Mouse (Mus musculus) c-Kit-negative CD71-positive TER-119-positive erythroid progenitor cells, embryonic 14.5 days (primary cell): ENCODE data around the gene Kcnd2.

Experiments used
- DNase-seq: peaks from one replicate; pipeline ENCODE4 v3.0.0-alpha.2; 2013; ENCODE audit warnings: low read depth, low spot score

Gene Kcnd2

DNA sequence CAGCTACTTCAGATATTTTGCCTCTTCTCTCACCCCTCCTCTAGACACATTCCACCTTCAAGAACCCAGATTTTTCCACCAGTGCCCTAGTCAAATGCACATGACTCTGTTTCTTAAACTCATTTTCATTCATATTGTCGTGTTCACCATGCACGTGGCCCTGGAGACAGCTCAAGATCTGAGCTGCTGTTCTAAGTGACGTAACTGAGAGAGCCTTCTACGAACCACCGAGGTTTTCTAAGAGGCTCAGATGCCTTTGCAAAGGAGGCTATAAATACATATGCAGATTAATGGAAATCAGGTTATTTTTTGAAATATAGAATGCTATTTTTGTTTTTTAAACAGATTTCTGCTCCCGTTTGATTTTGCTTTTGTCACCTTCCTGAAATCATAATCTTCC lies 202.9 kb downstream of the Kcnd2 start:
- DNase-seq, result no peak

GRCm38 (mm10) chr6:21424202-21424785 lies 209.0 kb downstream of the Kcnd2 start:
- DNase-seq, result no peak

- DNase-seq, result no peak
These were observed 215.8 kb downstream of the Kcnd2 start for GRCm38 (mm10) chr6:21431120-21431519.

- no peak for DNase-seq
These were observed 249.4 kb downstream of the Kcnd2 start for GRCm38 (mm10) chr6:21464719-21465118.

GRCm38 (mm10) chr6:21471891-21472544 lies 256.7 kb downstream of the Kcnd2 start:
- DNase-seq, result no peak

DNA sequence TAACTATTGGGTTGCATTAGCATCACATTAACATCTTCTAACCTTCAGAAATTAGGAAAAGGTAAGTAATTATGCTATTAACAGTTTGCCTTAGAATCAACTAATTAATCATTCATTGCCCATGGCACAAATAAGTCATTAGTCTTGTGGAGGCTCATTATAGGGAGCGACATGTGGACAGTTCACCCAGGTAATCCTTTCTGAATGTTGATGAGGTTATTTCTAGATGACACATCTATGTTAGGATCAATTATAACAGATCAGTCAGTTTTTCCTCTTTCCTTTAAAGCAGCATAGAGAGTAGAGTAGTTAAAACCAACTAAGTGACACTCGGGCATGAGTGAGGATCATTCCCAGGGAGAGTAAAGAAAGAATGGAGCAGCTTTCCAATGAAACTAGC lies 267.4 kb downstream of the Kcnd2 start:
- no peak for DNase-seq

DNA sequence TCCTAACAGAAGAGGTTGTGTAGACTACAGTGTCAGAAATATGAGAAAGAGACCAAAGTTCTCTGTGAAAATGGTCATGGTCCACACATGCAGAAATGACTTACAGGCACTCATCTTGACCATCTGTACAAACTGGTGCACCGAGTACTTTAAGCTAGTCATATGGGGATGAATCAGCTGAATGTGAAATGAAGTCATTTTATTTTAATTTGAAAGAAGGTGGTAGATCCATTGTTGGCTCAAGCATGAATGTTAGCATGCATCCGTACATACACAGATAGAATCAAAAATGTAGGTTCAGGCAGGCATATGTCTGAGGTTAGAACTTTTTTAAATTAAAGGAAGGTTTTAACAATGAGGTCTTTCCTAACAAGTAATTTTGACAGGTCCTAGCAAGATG lies 273.2 kb downstream of the Kcnd2 start:
- DNase-seq, result no peak

- DNase-seq, result no peak
These were observed 287.6 kb downstream of the Kcnd2 start for GRCm38 (mm10) chr6:21502921-21503320.

- no peak for DNase-seq
These were observed 295.4 kb downstream of the Kcnd2 start for GRCm38 (mm10) chr6:21510621-21511239.

GRCm38 (mm10) chr6:21520351-21520750 lies 305.0 kb downstream of the Kcnd2 start:
- no peak for DNase-seq

DNA sequence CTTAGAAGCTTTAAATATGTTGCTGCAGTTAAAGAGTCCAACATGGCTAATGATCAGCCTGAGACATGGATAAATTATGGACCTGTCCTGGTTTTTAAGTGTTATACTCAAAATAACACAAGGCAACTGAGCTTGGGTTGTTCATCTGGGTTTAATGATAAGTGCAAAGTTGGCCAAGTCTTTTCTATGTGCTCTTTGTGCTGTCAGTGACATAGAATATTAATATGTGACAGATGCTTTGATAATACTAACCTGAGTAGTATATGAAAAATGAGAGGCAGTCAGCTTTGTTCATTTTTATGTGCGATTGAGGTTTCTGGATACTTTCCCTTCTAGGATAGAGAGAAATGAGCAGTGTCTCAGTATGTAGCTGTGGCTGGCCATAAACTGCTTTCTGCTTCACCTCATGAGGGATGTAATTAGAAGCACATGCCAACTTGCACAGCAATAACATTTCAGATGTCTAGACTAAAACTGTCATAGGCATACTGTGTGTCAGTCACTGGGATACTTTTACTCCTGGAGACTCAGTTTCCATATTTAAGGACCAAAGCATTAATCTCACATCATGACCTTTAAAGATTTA lies 312.3 kb downstream of the Kcnd2 start:
- no peak for DNase-seq

- DNase-seq, result no peak
These were observed 318.7 kb downstream of the Kcnd2 start for GRCm38 (mm10) chr6:21534009-21534408.

DNA sequence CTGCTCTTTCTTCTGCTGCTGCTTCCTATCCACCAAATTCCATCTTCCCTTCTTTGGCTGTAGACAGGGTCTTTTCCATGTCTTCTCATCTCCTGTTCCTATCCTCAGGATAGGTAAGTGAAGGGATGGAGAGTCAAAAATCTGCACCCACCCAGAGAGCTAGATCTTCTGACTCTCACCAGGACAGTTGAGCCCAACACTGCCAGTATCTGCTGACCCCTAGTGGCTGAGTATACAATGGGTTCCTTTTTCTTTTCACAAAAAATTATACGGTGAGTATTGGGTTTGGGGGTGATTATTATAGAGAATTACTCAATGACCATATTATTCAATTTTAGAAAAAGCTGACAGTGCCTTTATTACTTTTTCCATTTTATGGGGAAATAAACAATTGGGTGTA lies 319.5 kb downstream of the Kcnd2 start:
- DNase-seq, result no peak

- no peak for DNase-seq
These were observed 336.2 kb downstream of the Kcnd2 start for GRCm38 (mm10) chr6:21551501-21551900.

DNA sequence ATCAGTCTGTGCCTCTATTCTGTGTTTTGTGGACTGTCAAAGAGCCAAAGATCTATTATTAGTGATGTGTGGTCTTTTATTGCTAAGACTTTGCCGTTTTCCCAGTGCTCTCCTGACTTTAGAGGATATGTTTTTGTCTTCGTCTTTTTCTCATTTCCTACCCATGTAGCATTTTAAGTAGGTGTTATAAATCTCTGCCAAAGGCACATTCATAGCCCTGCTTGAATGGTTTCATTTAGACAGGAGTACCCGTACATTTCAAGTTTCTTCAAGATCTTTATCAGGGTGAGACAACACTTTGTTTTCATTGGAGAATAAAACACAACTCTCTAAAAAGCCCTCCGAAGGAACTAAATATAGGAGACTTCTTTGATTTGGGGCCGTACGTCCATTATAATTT lies 355.7 kb downstream of the Kcnd2 start:
- no peak for DNase-seq

DNA sequence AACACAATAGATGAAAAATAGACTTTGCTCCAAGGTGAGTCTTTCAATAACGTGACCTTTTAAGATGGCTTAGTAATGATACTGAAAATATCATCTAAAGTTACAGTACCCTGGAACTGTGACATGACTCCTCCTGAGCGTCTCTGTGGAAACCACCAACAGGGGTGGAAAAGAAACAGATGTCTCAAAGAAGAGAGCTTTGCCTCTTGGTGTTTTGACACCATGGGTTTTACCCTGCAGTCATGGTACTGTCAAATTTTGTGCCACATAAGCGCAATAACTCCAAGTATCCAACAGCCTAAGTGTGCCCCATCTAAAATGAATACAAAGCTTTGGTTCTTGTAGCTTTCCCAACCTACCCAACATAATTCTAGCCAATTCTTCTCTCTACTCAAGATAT lies 374.9 kb downstream of the Kcnd2 start:
- DNase-seq, result no peak

DNA sequence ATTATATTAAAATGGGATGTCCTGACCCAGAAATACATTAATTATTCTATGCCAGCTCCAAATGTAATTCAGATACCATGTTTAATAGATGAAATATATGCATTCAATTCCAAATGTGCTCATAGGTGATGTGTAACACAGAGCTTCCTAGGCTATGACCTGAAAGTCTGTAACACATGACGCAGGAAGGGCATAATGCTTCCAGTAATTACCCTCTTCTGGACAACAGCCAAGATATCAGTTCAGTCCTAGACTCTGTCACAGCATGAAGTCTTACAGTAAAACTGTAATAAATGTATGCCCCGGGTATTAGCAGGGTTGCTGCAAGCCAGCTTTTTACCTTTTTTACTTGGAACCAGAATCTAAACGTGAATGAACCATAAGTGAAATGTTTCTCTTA lies 382.1 kb downstream of the Kcnd2 start:
- no peak for DNase-seq

DNA sequence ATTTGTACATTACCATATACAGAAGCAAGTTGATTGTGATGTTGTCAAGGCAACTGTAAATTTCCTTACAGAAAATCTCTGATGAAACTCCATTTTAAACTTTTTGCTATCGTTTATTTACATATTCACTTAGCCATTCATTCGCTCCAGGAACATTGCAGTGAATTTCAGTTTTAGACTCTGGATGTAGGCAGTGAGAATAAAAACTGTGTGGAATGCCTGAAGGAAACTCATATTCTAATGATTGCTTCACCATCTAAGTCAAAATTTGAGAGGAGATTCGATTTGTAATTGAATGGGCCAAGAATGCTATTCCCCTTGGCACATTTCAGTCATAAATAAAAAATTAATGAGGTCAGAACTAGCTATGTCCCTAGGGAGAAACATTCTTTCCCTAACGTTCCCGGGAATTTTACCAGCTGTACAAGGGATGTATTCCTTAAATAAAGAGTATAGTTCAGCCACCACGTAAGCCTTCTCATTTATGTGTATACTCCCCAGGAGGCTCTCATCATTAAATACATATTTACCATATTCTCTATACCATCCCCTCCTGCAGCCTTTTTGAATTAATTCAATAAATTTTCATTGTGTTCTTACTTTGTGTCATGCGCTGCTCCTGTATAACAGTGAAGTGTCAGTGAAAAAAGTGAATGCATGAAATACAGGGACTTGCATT lies 394.2 kb downstream of the Kcnd2 start:
- DNase-seq, result no peak

DNA sequence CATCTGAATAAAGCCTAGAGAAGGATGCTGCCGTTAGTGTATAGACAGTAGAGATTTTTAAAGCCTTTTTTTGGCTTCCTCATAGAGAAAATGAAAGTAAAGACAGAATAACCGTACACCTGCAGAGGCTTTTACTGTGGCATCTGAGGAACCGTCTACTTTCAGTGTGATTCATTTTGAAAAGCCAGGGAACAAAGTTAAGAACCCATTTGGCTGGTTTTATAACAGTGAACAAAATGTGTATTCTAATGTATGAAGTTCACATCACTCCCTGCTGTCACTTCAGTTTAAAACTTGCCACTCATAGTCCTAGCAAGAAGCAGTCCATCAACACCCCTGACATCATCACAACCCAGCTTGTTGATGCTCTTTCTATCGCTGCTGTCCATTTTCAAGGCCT lies 414.7 kb downstream of the Kcnd2 start:
- DNase-seq, result no peak

DNA sequence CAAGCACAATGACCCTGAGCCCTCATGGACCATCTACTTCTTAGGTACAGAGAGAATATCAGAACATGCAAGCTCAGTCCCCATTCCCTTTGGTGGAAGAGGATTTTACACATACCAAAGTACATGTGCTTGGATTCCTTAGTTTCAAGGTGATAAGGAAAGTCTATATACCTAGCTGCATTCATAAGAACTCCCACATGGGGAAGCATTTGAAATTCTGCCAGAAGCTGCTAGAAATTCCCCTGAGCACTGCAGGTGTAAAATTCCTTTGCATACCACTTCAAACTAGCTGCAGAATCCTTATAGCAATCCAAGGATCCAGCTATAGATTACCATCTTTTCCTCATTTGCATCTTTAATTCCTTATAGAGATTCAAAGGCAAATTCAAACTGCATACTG lies 440.4 kb downstream of the Kcnd2 start:
- no peak for DNase-seq

GRCm38 (mm10) chr6:21664135-21664534 lies 448.8 kb downstream of the Kcnd2 start:
- no peak for DNase-seq

- no peak for DNase-seq
These were observed 449.3 kb downstream of the Kcnd2 start for GRCm38 (mm10) chr6:21664638-21665037.
